Mouse (Mus musculus) intestine, postnatal 0 days (tissue): ENCODE data around the gene Msantd3. TPM values are rescaled to one million over a fixed set of nuclear protein-coding genes. Genes with fewer than 3 reads are reported as not detected.

Experiments
- ATAC-seq: fragments of 200-750 bp; cut with Nextera tagmentation; 2 replicates; pipeline ENCODE4 v1.8.0; 2017; ENCODE audit warnings: mild to moderate bottlenecking, moderate TSS enrichment, moderate library complexity
- H3K27ac ChIP-seq: fragments of 300-500 bp; sonication (generic); 2 replicates; pipeline ENCODE4 v1.5.1; 2014; ENCODE audit warnings: mild to moderate bottlenecking, low read depth, low read length, moderate library complexity
- H3K27me3 ChIP-seq: fragments of 300-500 bp; sonication (generic); replicated peaks from 2 replicates; pipeline ENCODE4 v1.6.1; 2014; ENCODE audit warnings: low read length, mixed read lengths; ENCODE audit not compliant: control insufficient read depth, insufficient read depth
- H3K36me3 ChIP-seq: fragments of 300-500 bp; sonication (generic); 2 replicates; pipeline ENCODE4 v1.6.1; 2014; ENCODE audit warnings: mild to moderate bottlenecking, moderate library complexity; ENCODE audit not compliant: control insufficient read depth, insufficient read depth
- H3K4me1 ChIP-seq: fragments of 300-500 bp; sonication (generic); replicated peaks from 2 replicates; pipeline ENCODE4 v1.6.1; 2014; ENCODE audit warnings: antibody characterized with exemption, low read length, mixed read lengths; ENCODE audit not compliant: control insufficient read depth, insufficient read depth
- H3K4me2 ChIP-seq: fragments of 300-500 bp; sonication (generic); replicated peaks from 2 replicates; pipeline ENCODE4 v1.6.1; 2014; ENCODE audit warnings: low read depth, mild to moderate bottlenecking, moderate library complexity
- H3K4me3 ChIP-seq: fragments of 300-500 bp; sonication (generic); 2 replicates; pipeline ENCODE4 v1.5.1; 2014; ENCODE audit warnings: low read depth, low read length
- H3K9ac ChIP-seq: fragments of 300-500 bp; sonication (generic); 2 replicates; pipeline ENCODE4 v1.6.1; 2014; ENCODE audit warnings: mild to moderate bottlenecking, low read depth, low read length
- H3K9me3 ChIP-seq: fragments of 300-500 bp; sonication (generic); 2 replicates; pipeline ENCODE4 v1.6.1; 2016; ENCODE audit warnings: mixed run types; ENCODE audit not compliant: control insufficient read depth
- CTCF ChIP-seq: sonication (generic); IDR thresholded peaks from 2 replicates; pipeline ENCODE4 v1.5.1; 2016; ENCODE audit warnings: low read depth, mild to moderate bottlenecking, control low read depth, antibody characterized with exemption, moderate library complexity
- WGBS: fragments of 180-500 bp; shearing (Covaris S2); extraction: QIAGEN DNeasy Blood & Tissue Kit; methylation state at CpG from one replicate; pipeline ENCODE4 v1.1.7; 2014; 5-methylcytosine and 5-hydroxymethylcytosine counted together
- polyA plus RNA-seq: library from polyadenylated mRNA; unstranded; fragments of >200 nt; fragmentation: Nextera tagmentation; extraction: Ambion mirVana; gene quantifications from 2 replicates; pipeline ENCODE4 v1.2.1, GENCODE M21; 2015

Msantd3 gene
- polyA plus RNA-seq, 1 experiment from 2014 or later: 7.0 TPM

GRCm38 (mm10) chr4:48584421-48585240, 44.9 kb downstream of the Msantd3 start, which contains the start of gene Tmeff1:
Gene Tmeff1, plus strand, starts transcription at chr4:48585174.
- no peaks in the 10 kb centered on the region for H3K9me3 ChIP-seq
- H3K4me1 ChIP-seq: no peaks in the 10 kb centered on the region
- peak within 1 kb of the TSS; percentile 74 for H3K9ac ChIP-seq
- WGBS: 2% methylated on average over 63 of the region's 64 CpGs
- H3K4me2 ChIP-seq: peak within 1 kb of the TSS; percentile 96
- peak within 1 kb of the TSS; percentile 79 for H3K4me3 ChIP-seq
- H3K27ac ChIP-seq: peak within 1 kb of the TSS; percentile 54
- TF ChIP-seq CTCF: no peak
- ATAC-seq: no peak; the same call in 1 of the 2 replicates
- no peaks in the 10 kb centered on the region for H3K36me3 ChIP-seq
- no peaks in the 10 kb centered on the region for H3K27me3 ChIP-seq

- no peaks in the 10 kb centered on the region for H3K9me3 ChIP-seq
- H3K4me2 ChIP-seq: peak overlapping the region; percentile 96
- H3K27me3 ChIP-seq: no peaks in the 10 kb centered on the region
- no peaks in the 10 kb centered on the region for H3K4me1 ChIP-seq
- ATAC-seq: peak; percentile 81
- peak overlapping the region; percentile 54 for H3K27ac ChIP-seq
- H3K9ac ChIP-seq: peak overlapping the region; percentile 74
- WGBS: under 1% methylated on average over 80 of the region's 92 CpGs
- no peaks in the 10 kb centered on the region for H3K36me3 ChIP-seq
- TF ChIP-seq CTCF: no peak
- peak overlapping the region; percentile 79 for H3K4me3 ChIP-seq
These were observed 45.7 kb downstream of the Msantd3 start for GRCm38 (mm10) chr4:48585241-48586098.

- no peaks in the 10 kb centered on the region for H3K9me3 ChIP-seq
- no peaks in the 10 kb centered on the region for H3K36me3 ChIP-seq
- peak overlapping the region; percentile 96 for H3K4me2 ChIP-seq
- peak; percentile 29; the same call in 1 of the 2 replicates for TF ChIP-seq CTCF
- peak overlapping the region; percentile 74 for H3K9ac ChIP-seq
- H3K27me3 ChIP-seq: no peaks in the 10 kb centered on the region
- H3K4me3 ChIP-seq: peak overlapping the region; percentile 79
- peak; percentile 30 for ATAC-seq
- no peaks in the 10 kb centered on the region for H3K4me1 ChIP-seq
- 12% methylated on average over 12 of the region's 12 CpGs for WGBS
- no peak overlapping the region for H3K27ac ChIP-seq
These were observed 46.5 kb downstream of the Msantd3 start for GRCm38 (mm10) chr4:48586099-48586821.

- H3K9ac ChIP-seq: no peak overlapping the region
- no peaks in the 10 kb centered on the region for H3K9me3 ChIP-seq
- H3K27ac ChIP-seq: no peak overlapping the region
- no peaks in the 10 kb centered on the region for H3K27me3 ChIP-seq
- no peaks in the 10 kb centered on the region for H3K36me3 ChIP-seq
- H3K4me2 ChIP-seq: no peak overlapping the region
- peak; percentile 50 for TF ChIP-seq CTCF
- no peak for ATAC-seq
- 93% methylated on average over 2 of the region's 2 CpGs for WGBS
- no peaks in the 10 kb centered on the region for H3K4me1 ChIP-seq
- H3K4me3 ChIP-seq: no peak overlapping the region
These were observed 47.8 kb downstream of the Msantd3 start for GRCm38 (mm10) chr4:48587526-48587925.

DNA sequence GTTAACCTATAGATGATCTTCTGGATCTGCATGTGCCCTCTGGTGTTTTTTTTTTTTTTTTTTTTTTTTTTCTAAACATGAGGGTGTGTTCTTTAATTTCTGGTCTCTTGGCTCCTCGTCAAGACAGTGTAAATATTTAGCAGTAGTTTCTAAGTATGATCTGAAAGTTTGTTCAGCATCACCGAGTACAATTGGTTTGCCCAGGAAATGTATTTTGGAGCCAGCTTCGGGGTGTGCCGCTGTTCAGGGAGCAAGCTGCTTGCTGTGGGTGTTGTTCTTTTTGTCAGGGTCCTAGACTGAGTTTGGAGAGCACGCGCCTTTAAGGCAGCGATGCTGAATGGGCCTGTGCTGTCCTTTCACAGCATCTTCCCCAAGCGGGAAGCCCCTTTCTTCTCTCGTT, 48.8 kb downstream of the Msantd3 start:
- Histone ChIP-seq H3K4me3 (no peak overlapping the region), H3K4me1 (no peaks in the 10 kb centered on the region), H3K4me2 (no peak overlapping the region), H3K27ac (no peak overlapping the region), H3K27me3 (no peaks in the 10 kb centered on the region), H3K36me3 (no peaks in the 10 kb centered on the region), H3K9me3 (no peaks in the 10 kb centered on the region), H3K9ac (no peak overlapping the region)
- no peak for ATAC-seq
- WGBS: 52% methylated on average over 9 of the region's 9 CpGs
- TF ChIP-seq CTCF: no peak

- no peaks in the 10 kb centered on the region for H3K4me1 ChIP-seq
- no peaks in the 10 kb centered on the region for H3K27me3 ChIP-seq
- no peaks in the 10 kb centered on the region for H3K36me3 ChIP-seq
- H3K27ac ChIP-seq: no peak overlapping the region
- ATAC-seq: no peak
- TF ChIP-seq CTCF: no peak
- H3K4me2 ChIP-seq: no peak overlapping the region
- H3K4me3 ChIP-seq: no peak overlapping the region
- no peaks in the 10 kb centered on the region; the same call in 1 of the 2 replicates for H3K9me3 ChIP-seq
- no peak overlapping the region for H3K9ac ChIP-seq
- 76% methylated on average over 7 of the region's 7 CpGs for WGBS
These were observed 51.1 kb downstream of the Msantd3 start for GRCm38 (mm10) chr4:48590862-48591261.
